Mouse (Mus musculus) ovary, adult 2 months (tissue): ENCODE data around the gene Tnxb. TPM values are rescaled to one million over a fixed set of nuclear protein-coding genes. Genes with fewer than 3 reads are reported as not detected.

Source experiments
- polyA plus RNA-seq: library from polyadenylated mRNA; depleted of rRNA; stranded (reverse); fragments of >200 nt; gene quantifications from 2 replicates; pipeline ENCODE4 v1.2.3, GENCODE M21; 2012; rRNA removed

The Tnxb gene
- polyA plus RNA-seq, result 47.5 and 63.3 TPM in 2 replicates

DNA sequence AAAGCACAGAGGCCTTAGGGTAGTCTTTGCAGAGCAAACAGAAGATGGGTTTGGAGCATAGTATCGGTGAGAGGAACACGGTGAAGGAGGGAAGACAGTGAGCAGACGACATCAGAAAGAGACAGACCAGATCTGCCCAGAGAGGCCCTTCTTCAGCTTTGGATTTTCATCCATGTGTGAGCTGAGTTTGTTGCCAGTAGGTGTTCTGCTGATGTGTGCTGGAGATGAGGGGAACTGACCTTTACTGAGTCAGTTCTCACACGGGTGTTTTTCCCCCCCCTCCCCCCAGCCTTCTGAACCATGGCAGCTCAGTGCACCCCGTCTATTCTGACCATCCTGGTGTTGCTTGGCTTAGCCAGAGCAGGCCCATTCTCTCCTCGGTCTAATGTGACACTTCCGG is at the start of gene Tnxb:
Gene Tnxb, plus strand, starts transcription at position 301 of the 400 bp plus-strand sequence.

DNA sequence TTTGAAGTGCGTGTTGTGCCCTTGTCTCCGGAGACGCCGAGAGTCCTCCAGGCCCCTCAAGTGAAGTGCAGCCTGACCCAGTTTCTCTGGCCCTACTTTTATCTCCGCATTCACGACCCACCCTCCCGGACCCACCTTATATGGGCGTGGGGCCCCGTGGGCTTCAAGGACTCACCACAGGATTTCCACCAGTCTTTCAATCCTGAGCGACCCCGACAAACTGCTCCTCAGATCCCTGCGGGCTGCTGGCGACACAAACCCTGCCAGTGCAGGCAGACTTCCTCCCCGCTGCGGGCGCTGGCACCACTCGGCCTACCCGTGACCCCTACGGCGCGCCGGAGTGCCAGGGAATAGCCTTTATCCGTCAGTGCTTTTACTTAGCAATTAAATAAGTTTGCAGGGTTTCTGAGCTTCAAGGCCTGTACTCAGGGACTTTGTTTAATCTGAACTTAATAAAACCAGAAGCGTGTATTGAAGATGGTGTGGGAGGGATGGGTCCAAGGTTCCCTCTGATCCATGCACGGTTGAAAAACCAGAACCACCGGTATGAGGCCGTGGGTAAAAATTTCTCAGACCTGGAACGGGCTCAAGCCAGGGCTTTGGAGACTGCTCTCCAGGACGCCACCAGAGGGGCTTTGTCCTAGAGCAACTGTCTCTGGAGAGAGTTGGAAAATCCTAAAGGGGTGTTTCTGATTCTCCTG is 42.2 kb upstream of the Tnxb start, which contains the start of gene Ppt2:
Gene Ppt2, minus strand, starts transcription at position 568 of the 701 bp plus-strand sequence.

DNA sequence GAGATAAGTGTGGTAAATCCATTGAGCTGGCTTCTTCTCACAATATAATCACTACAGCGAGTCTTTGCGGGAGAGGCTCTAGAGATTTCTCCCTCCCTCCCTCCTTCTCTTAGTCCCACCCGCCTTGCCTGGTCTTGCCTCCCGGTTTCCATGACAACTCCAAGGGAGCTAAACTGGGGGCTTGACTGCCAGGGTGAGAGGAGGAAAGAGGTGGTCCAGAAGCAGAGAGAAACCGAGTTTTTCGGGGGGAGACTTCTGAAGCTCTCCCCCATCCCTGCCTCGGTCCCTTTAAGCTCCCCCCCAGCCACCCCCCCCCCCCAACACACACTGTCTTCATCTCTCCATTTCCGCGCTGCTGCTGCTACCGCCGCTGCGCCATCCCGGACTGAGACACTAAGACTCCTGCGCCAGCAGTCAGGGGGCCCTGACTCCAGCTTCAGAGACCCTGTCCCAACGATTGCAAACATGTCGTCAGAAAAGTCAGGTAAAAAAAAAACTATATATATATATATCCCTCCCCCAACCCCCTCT is 41.0 kb upstream of the Tnxb start, which contains the start of gene Prrt1:
Gene Prrt1, plus strand, starts transcription at position 313 of the 531 bp plus-strand sequence.

DNA sequence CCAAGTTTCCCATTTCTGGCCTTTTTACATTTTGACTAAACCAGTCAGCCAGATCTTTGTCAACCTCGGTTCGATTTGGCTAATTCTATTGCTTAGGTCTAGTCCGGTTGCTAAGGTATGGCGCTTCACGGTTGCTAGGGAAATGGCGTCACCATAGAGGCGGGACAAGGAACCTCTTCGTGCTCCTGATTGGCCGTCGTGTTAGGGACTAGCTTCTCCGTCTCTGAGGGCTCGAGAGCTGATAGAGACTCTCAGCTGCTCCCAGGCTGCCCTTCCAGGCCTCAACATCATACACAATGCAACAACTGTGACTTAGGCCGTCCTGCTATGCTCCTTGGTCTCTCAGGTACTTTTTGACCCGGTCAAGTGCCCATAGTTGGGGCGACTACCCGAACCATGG is 25.7 kb upstream of the Tnxb start, which contains the start of gene Fkbpl:
Gene Fkbpl, plus strand, starts transcription at position 157 of the 400 bp plus-strand sequence.

DNA sequence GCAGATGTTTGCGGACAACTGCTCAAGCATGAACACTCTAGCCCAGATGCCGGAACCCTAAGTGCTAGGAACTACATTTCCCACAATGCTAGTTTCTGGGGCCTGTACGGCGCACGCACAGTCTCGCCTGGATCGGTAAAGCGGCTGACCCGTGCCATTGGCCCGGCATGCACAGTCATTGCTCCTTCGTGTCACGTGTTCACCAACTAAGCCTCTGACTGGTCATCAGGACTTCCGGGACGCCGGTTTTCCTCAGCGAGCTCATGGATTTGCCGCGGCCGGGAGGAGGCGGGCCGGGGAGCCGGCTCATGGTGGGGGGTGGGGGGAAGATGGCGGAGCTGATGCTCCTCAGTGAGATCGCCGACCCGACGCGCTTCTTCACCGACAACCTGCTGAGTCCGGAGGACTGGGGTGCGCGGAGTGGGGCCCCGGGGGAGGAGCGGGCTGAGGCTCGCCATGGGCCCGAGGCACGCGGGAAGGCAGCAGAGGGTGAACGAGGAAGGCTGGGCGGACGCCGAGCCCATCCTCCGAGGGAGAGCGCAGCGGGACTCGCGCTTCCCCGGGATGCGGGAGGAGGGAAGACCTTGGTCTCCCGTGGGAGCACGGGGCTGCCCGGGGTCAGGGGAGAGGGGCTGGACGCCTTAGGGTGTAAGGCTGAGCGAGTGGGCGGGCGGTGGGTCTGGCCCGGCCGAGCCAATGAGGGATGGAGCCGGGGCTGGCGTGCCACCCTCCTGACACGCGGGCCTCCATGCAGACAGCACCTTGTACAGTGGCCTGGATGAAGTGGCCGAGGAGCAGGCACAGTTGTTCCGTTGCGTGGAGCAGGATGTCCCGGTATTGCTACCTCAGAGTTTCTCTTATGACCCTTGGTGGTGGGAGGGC is 23.2 kb upstream of the Tnxb start, which contains the start of gene Atf6b:
Gene Atf6b, plus strand, starts transcription at position 241 of the 882 bp plus-strand sequence.

DNA sequence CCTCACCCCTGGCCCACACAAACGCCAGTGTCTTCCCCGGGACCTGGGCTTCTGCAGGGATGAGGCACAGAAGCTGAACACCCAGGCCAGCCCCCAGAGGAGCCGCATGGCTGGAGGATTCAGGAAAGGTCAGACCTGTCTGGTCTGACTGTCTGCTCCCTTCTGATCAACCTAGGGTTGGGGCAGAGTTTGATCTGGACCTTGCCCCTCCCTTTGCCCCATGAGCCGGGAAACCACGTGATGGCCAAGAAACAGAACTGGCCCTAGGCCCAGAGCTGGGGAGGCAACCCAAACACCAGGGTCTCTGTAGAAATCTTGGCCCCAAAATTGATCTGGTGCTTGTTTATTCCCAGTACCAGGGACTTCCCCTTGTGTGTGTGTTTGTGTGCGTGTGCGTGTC is 73.4 kb downstream of the Tnxb start, which contains the start of gene C4b:
Gene C4b, minus strand, starts transcription at position 164 of the 400 bp plus-strand sequence.

Other genes with a start within 250 kb of the Tnxb start
- gene Btnl4, start 193.2 kb upstream of the Tnxb start, polyA plus RNA-seq, result not detected in 2 replicates
- gene Btnl6, start 153.2 kb upstream of the Tnxb start, polyA plus RNA-seq, result not detected in 2 replicates
- 26.5 and 37.1 TPM in 2 replicates for gene Notch4, start 106.3 kb upstream of the Tnxb start, polyA plus RNA-seq
- 7.6 and 8.4 TPM in 2 replicates for gene Gpsm3, start 80.7 kb upstream of the Tnxb start, polyA plus RNA-seq
- 74.1 and 89.9 TPM in 2 replicates for gene Pbx2, start 79.3 kb upstream of the Tnxb start, polyA plus RNA-seq
- gene Ager, start 72.7 kb upstream of the Tnxb start, polyA plus RNA-seq, result 3.7 and 4.7 TPM in 2 replicates
- 82.6 and 89.3 TPM in 2 replicates for gene Rnf5, start 66.8 kb upstream of the Tnxb start, polyA plus RNA-seq
- 293 and 303 TPM in 2 replicates for gene Agpat1, start 66.3 kb upstream of the Tnxb start, polyA plus RNA-seq
- gene Egfl8, start 54.6 kb upstream of the Tnxb start, polyA plus RNA-seq, result 3.9 and 5.0 TPM in 2 replicates
- 41.5 and 54.3 TPM in 2 replicates for gene Ppt2, start 42.0 kb upstream of the Tnxb start, polyA plus RNA-seq
- gene Prrt1, start 41.0 kb upstream of the Tnxb start, polyA plus RNA-seq, result 6.4 and 7.2 TPM in 2 replicates
- gene Fkbpl, start 25.8 kb upstream of the Tnxb start, polyA plus RNA-seq, result 2.6 and 5.9 TPM in 2 replicates
- 121 and 125 TPM in 2 replicates for gene Atf6b, start 23.4 kb upstream of the Tnxb start, polyA plus RNA-seq
- gene C4b, start 73.3 kb downstream of the Tnxb start, polyA plus RNA-seq, result 35.2 and 35.5 TPM in 2 replicates
- 1.5 and 2.7 TPM in 2 replicates for gene Cyp21a1, start 134.0 kb downstream of the Tnxb start, polyA plus RNA-seq
- gene Stk19, start 166.4 kb downstream of the Tnxb start, polyA plus RNA-seq, result 56.5 and 60.0 TPM in 2 replicates
- gene Dxo, start 166.5 kb downstream of the Tnxb start, polyA plus RNA-seq, result 45.2 and 55.1 TPM in 2 replicates
- 114 and 120 TPM in 2 replicates for gene Skiv2l, start 179.7 kb downstream of the Tnxb start, polyA plus RNA-seq
- 24.5 and 28.4 TPM in 2 replicates for gene Nelfe, start 179.9 kb downstream of the Tnxb start, polyA plus RNA-seq
- 16.7 and 26.4 TPM in 2 replicates for gene Cfb, start 192.0 kb downstream of the Tnxb start, polyA plus RNA-seq
- gene Zbtb12, start 208.9 kb downstream of the Tnxb start, polyA plus RNA-seq, result 31.4 and 37.2 TPM in 2 replicates
- 0.06 TPM in 1 of 2 replicates, not detected in the other for gene Gm20547, start 211.5 kb downstream of the Tnxb start, polyA plus RNA-seq
- 44.6 and 48.4 TPM in 2 replicates for gene C2, start 227.7 kb downstream of the Tnxb start, polyA plus RNA-seq
- gene Ehmt2, start 227.9 kb downstream of the Tnxb start, polyA plus RNA-seq, result 397 and 463 TPM in 2 replicates
- 10.4 and 10.5 TPM in 2 replicates for gene Slc44a4, start 243.9 kb downstream of the Tnxb start, polyA plus RNA-seq